Mouse (Mus musculus) embryonic fibroblast, embryonic 13.5 days (primary cell): ENCODE results near the gene Il18r1.

Experiments
- CTCF ChIP-seq: IDR thresholded peaks from 2 replicates; pipeline ENCODE4 v1.5.1; 2011; ENCODE audit warnings: mild to moderate bottlenecking, control low read depth, low read length, moderate library complexity, borderline replicate concordance; ENCODE audit not compliant: insufficient read depth
- POLR2A ChIP-seq: IDR thresholded peaks from 2 replicates; pipeline ENCODE4 v1.6.1; 2011; ENCODE audit warnings: low read depth, mild to moderate bottlenecking, control low read depth, low read length, moderate library complexity

DNA sequence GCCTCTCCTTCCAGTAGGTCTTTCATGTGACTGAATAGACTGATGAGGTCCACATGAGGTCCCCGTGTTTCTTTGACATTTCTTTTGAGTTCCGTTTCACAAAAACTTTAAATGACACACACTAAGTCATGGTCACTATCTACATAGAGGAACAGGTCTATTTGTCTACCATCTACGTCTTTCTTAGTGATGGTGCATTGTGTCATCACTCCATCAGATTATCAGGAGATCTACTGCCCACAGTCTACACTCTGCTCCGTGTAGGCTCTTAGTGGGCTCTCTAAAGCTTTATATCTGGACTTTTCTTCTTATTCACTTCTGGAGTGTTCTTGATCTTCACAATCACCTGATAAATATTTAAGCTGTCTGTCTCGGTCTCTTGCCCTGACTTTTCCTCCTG is 63.9 kb downstream of the Il18r1 start:
- TF ChIP-seq CTCF (no peak), POLR2A (no peak)
